Mouse (Mus musculus): ENCODE results near the gene Erich3. TPM values are rescaled to one million over a fixed set of nuclear protein-coding genes. Genes with fewer than 3 reads are reported as not detected.

The Erich3 gene
- polyA plus RNA-seq, 1 experiment from 2014 or later: 0.23 TPM

DNA sequence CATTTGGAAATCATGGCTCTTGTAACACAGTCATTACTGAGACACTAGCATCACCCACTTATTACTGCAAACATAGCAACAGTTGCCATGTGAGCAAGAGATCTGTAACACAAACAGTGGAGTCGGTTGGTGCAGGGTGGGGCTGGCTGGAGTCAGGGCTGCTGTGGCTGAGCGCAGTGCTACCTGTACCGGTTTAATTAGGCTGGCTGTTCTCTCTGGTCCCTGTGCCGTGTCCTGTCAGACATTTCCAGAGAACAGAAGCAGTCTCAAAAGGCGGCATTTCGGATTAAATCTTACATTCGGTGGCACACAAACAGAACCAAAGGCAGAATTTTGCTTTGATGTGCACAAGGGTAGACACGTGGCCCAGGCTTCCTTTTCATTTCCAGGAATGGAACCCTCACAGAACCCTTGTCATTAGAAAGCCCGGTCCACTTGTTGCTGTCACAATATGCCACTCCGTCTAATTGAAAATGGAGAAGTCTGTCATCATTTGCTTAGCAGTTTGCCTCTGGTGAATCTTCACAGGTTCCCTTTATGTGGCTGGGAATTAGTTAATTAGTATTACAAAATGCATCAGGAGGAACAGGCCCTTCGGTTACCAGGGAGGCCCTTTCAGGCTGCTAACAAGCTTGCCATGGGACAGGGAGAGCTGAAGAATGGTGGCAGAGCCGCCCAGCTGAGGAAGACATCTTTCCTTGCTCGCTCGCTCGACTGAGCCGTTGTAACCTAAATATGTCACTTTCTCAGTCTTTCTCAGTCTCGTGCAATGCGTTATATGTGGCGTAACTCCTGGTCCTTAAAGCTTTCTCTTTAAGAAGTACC, 153.4 kb downstream of the Erich3 start:
- Histone ChIP-seq H3K9ac (ENCODE audit: low read length) (no peak overlapping the region), H3K9me3 (ENCODE audit: control insufficient read depth, low read length) (no peaks in the 10 kb centered on the region), H3K4me3 (ENCODE audit: control insufficient read depth in 1 of 2, insufficient read depth in 1 of 2, low read depth in 1 of 2, low read length in 2 of 2) (no peak overlapping the region), H3K27ac (replicated peaks in 1 of 2; ENCODE audit: control insufficient read depth in 1 of 2, insufficient read depth in 1 of 2, low read depth in 2 of 2, low read length in 2 of 2) (no peak overlapping the region), H3K36me3 (ENCODE audit: control insufficient read depth, insufficient read depth, low read length) (peaks cover 12% of the 10 kb centered on the region), H3K27me3 (ENCODE audit: control insufficient read depth, insufficient read depth, low read length) (no peaks in the 10 kb centered on the region), H3K4me1 (ENCODE audit: control insufficient read depth in 2 of 2, insufficient read depth in 2 of 2, low read length in 2 of 2) (peaks cover 3 to 5% of the 10 kb centered on the region in 2 experiments; a peak in 2 of 4 replicates), H3K4me2 (ENCODE audit: low read length) (no peak overlapping the region)
- 44% methylated on average over 19 of the region's 19 CpGs for WGBS
- ATAC-seq (ENCODE audit: insufficient number of reproducible peaks, insufficient read depth, low FRiP score, low read depth): no peak

Other genes with a start within 250 kb of the Erich3 start
- 12.8 and 14.4 TPM in 2 replicates for gene Cryz, start 67.1 kb upstream of the Erich3 start, polyA plus RNA-seq (2014; fragmentation: Nextera tagmentation; extraction: Ambion mirVana)
- 11.9 and 12.6 TPM in 2 replicates for gene Tyw3, start 66.8 kb upstream of the Erich3 start, polyA plus RNA-seq (2014; fragmentation: Nextera tagmentation; extraction: Ambion mirVana)